Mouse (Mus musculus) adrenal gland, adult 2 months (tissue): ENCODE data around the gene Vrk2. TPM values are rescaled to one million over a fixed set of nuclear protein-coding genes. Genes with fewer than 3 reads are reported as not detected.

Experiments
- polyA plus RNA-seq: library from polyadenylated mRNA; depleted of rRNA; stranded (reverse); fragments of >200 nt; gene quantifications from 2 replicates; pipeline ENCODE4 v1.2.3, GENCODE M21; 2012; rRNA removed
- total RNA-seq, 2 experiments: library from RNA; stranded (reverse); gene quantifications; 2 replicates each; pipeline ENCODE4 v1.2.3; 2021

The Vrk2 gene
- total and polyA plus RNA-seq, 3 experiments, result 3.1 to 10.9 (median 10.5) TPM

Other genes starting within 250 kb of the Vrk2 start
- 10 to 100 TPM in 1 of 2 experiments, 1 to 10 TPM in 1; 8.7 to 13.6 TPM for gene Fancl, start 207.9 kb downstream of the Vrk2 start, total RNA-seq
- 0.38 and 0.68 TPM in 2 replicates for gene Fancl, start 207.9 kb downstream of the Vrk2 start, polyA plus RNA-seq
- not detected for gene Gm6899, start 758 bp downstream of the Vrk2 start, total RNA-seq
- gene Gm6899, start 758 bp downstream of the Vrk2 start, polyA plus RNA-seq, result 0.20 TPM in 1 of 2 replicates, not detected in the other